In genomic region chrX:10718021-10718837, GRCm38 (mm10) we compare ENCODE assay signal across 8 mouse cellular contexts. TPM values are rescaled to one million over a fixed set of nuclear protein-coding genes. Genes with fewer than 3 reads are reported as not detected.
A peak's percentile ranks its signal among the peaks of the same experiment; 100 is the strongest.
DNase-seq lines count a peak whose midpoint lies in the region; ATAC-seq lines count a peak whose summit lies in the region.

No protein-coding gene starts in this region.

- ATAC-seq in embryonic facial prominence, embryonic 11.5 days (replicated peaks; ENCODE audit: insufficient number of reproducible peaks, low FRiP score, low TSS enrichment, low read depth) = no peak
- ATAC-seq in heart, embryonic 14.5 days (ENCODE audit: insufficient number of reproducible peaks, insufficient read depth, low FRiP score, low read depth) = no peak
- no peak for ATAC-seq in liver, embryonic 16.5 days (ENCODE audit: low read depth)

- H3K4me3 ChIP-seq in embryonic facial prominence, embryonic 11.5 days (ENCODE audit: low read depth, low read length) = peak overlapping the region; percentile 52
- H3K4me3 ChIP-seq in heart, embryonic 14.5 days (ENCODE audit: control insufficient read depth in 1 of 2, insufficient read depth in 1 of 2, low read depth in 1 of 2, low read length in 2 of 2) = peak overlapping the region; percentile 51 to 72
- H3K4me3 ChIP-seq in liver, embryonic 16.5 days (ENCODE audit: low read depth, low read length) = peak overlapping the region; percentile 78

- peak; percentile 46 for DNase-seq in A20 (ENCODE audit: low read depth, low spot score)
- DNase-seq in ZHBTc4 (ENCODE audit: low read depth, low spot score) = peak; percentile 39
- DNase-seq in embryonic facial prominence, embryonic 11.5 days (ENCODE audit: low spot score) = peak; percentile 30
- DNase-seq in kidney, postnatal 25 days = peak; percentile 14 to 49
- peak; percentile 46 to 57 for DNase-seq in right cerebral cortex, postnatal 10 days (ENCODE audit: low spot score in 2 of 2)
- no peak for DNase-seq in c-Kit-positive CD71-positive TER-119-positive erythroid progenitor cells, embryonic 14.5 days (ENCODE audit: low spot score)

- H3K36me3 ChIP-seq in embryonic facial prominence, embryonic 11.5 days (replicated peaks; ENCODE audit: control insufficient read depth, insufficient read depth, low read depth, low read length) = no peaks in the 10 kb centered on the region
- H3K36me3 ChIP-seq in heart, embryonic 14.5 days (ENCODE audit: control insufficient read depth, insufficient read depth, low read length) = no peaks in the 10 kb centered on the region
- no peaks in the 10 kb centered on the region for H3K36me3 ChIP-seq in liver, embryonic 16.5 days (ENCODE audit: control insufficient read depth, insufficient read depth)

- H3K4me2 ChIP-seq in embryonic facial prominence, embryonic 11.5 days (ENCODE audit: low read depth, low read length) = peak overlapping the region; percentile 71
- peak overlapping the region; percentile 72 for H3K4me2 ChIP-seq in heart, embryonic 14.5 days (ENCODE audit: low read length)
- peak overlapping the region; percentile 60 for H3K4me2 ChIP-seq in liver, embryonic 16.5 days (ENCODE audit: low read depth, low read length)

- 13% methylated on average over 54 of the region's 61 CpGs for WGBS in embryonic facial prominence, embryonic 11.5 days
- 16% methylated on average over 61 of the region's 61 CpGs for WGBS in heart, embryonic 14.5 days
- WGBS in liver, embryonic 16.5 days (ENCODE audit: insufficient replicate concordance) = 18% methylated on average over 61 of the region's 61 CpGs

- H3K9ac ChIP-seq in embryonic facial prominence, embryonic 11.5 days (replicated peaks; ENCODE audit: low read length) = peak overlapping the region; percentile 63
- H3K9ac ChIP-seq in heart, embryonic 14.5 days (ENCODE audit: low read length) = peak overlapping the region; percentile 77
- peak overlapping the region; percentile 84 for H3K9ac ChIP-seq in liver, embryonic 16.5 days (ENCODE audit: low read depth, low read length)

- H3K4me1 ChIP-seq in embryonic facial prominence, embryonic 11.5 days (ENCODE audit: control insufficient read depth, insufficient read depth, low read length) = no peaks in the 10 kb centered on the region
- H3K4me1 ChIP-seq in heart, embryonic 14.5 days (ENCODE audit: control insufficient read depth in 2 of 2, insufficient read depth in 2 of 2, low read length in 2 of 2) = peaks cover 2 to 7% of the 10 kb centered on the region in 2 experiments; a peak in 3 of 4 replicates
- peaks cover 21% of the 10 kb centered on the region for H3K4me1 ChIP-seq in liver, embryonic 16.5 days (ENCODE audit: control insufficient read depth, low read depth, low read length)

- H3K27ac ChIP-seq in embryonic facial prominence, embryonic 11.5 days (replicated peaks; ENCODE audit: low read depth, low read length) = peak overlapping the region; percentile 54; the same call in 1 of the 2 replicates
- peak overlapping the region; percentile 80 to 90 for H3K27ac ChIP-seq in heart, embryonic 14.5 days (replicated peaks in 1 of 2; ENCODE audit: control insufficient read depth in 1 of 2, insufficient read depth in 1 of 2, low read depth in 2 of 2, low read length in 2 of 2)
- H3K27ac ChIP-seq in liver, embryonic 16.5 days (ENCODE audit: low read length) = peak overlapping the region; percentile 90

- no peaks in the 10 kb centered on the region for H3K27me3 ChIP-seq in embryonic facial prominence, embryonic 11.5 days (ENCODE audit: control insufficient read depth, insufficient read depth, low read length)
- H3K27me3 ChIP-seq in heart, embryonic 14.5 days (ENCODE audit: control insufficient read depth, insufficient read depth, low read length) = no peaks in the 10 kb centered on the region
- no peaks in the 10 kb centered on the region for H3K27me3 ChIP-seq in liver, embryonic 16.5 days (ENCODE audit: control insufficient read depth, insufficient read depth, low read depth, low read length)

- H3K9me3 ChIP-seq in embryonic facial prominence, embryonic 11.5 days (replicated peaks; ENCODE audit: control insufficient read depth, low read length) = no peaks in the 10 kb centered on the region
- no peaks in the 10 kb centered on the region for H3K9me3 ChIP-seq in heart, embryonic 14.5 days (ENCODE audit: control insufficient read depth, low read length)
- H3K9me3 ChIP-seq in liver, embryonic 16.5 days (replicated peaks; ENCODE audit: control insufficient read depth, low read length) = no peaks in the 10 kb centered on the region

RNA-seq across cellular contexts. Expression of gene Mid1ip1, which starts 3.4 kb away (rescaled TPM):
- 24.0 and 24.6 TPM in 2 replicates for polyA plus RNA-seq in embryonic facial prominence, embryonic 11.5 days (2014; fragmentation: Nextera tagmentation; extraction: Ambion mirVana)
- polyA plus RNA-seq in heart, embryonic 14.5 days (2014; fragmentation: Nextera tagmentation; extraction: Ambion mirVana) = 21.5 and 24.7 TPM in 2 replicates
- 37.2 and 39.0 TPM in 2 replicates for polyA plus RNA-seq in liver, embryonic 16.5 days (2015; fragmentation: Nextera tagmentation; extraction: Ambion mirVana)
